Mouse (Mus musculus) kidney, adult 18-20 months (tissue): ENCODE measurements around the gene Dlgap4.

Experiments
- DNase-seq: peaks from one replicate; pipeline ENCODE4 v3.0.0; 2021

The Dlgap4 gene

DNA sequence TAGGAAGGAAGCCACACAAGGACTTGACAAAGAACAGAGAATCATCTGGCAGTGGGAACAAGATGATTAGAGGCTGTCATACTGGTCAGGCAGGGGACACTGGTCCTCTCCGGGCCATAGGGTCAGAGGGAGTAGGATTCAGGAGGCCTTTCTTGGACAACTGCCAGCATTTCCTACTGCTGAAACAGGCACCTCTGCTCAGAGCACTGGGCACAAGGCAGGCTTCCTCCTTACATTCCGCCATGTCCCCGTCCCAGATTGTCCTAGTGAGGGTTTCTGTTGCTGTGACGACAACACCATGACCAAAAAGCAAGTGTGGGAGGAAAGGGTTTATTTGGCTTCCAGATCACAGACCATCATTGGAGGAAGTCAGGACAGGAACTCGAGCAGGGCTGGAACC is 105.3 kb downstream of the Dlgap4 start:
- DNase-seq, result peak; percentile 43

DNA sequence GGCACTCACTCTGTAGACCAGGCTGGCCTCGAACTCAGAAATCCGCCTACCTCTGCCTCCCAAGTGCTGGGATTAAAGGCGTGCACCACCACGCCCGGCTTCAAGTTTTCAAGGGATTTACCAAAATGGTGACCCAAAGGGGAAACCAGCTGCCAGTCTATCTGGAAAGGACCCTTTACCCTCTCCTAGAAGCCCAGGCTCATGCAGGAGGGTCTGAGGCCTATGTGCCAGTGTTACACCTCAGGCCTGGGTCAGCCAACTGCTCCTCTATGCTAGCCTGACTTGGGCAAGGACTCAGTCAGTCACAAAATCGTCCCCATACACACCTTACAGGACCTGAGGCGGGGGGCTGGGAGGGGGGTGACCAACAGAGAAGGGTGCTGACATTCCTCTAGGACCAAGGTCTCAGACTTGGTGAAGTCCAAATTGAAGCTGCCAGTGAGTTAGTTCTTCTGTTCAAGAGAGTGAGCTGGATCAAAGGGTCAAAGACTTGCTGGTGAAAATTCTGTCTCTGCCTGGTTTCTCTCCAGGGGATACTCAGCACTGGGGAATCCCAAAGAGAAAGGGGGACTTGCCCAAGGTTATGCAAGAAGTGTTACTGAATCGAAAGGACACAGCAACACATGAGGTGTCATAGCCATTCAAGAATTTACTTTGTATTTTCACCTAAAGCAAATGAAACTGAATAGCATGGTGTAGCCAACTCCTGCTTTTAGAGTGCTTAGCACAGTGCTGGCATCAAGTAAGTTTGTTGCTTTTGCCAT is 106.2 kb downstream of the Dlgap4 start:
- no peak for DNase-seq

DNA sequence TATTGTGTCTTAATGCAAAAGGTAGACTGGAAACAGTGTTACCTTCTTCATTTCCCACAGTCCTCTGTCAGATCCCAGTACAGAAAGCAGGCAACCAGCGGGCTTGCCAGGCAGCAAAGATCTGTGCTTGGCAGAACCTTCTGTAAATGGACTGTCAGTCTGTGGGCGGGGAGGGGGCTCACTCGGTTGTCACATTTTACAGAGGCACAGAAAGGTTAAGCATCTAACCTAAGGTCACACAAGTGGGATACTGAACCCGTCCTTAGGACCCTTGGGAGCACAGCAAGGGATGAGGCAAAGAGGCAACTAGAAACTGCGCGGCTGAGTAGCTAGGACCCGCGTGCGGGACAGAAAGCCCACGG is 106.8 kb downstream of the Dlgap4 start:
- DNase-seq, result no peak

DNA sequence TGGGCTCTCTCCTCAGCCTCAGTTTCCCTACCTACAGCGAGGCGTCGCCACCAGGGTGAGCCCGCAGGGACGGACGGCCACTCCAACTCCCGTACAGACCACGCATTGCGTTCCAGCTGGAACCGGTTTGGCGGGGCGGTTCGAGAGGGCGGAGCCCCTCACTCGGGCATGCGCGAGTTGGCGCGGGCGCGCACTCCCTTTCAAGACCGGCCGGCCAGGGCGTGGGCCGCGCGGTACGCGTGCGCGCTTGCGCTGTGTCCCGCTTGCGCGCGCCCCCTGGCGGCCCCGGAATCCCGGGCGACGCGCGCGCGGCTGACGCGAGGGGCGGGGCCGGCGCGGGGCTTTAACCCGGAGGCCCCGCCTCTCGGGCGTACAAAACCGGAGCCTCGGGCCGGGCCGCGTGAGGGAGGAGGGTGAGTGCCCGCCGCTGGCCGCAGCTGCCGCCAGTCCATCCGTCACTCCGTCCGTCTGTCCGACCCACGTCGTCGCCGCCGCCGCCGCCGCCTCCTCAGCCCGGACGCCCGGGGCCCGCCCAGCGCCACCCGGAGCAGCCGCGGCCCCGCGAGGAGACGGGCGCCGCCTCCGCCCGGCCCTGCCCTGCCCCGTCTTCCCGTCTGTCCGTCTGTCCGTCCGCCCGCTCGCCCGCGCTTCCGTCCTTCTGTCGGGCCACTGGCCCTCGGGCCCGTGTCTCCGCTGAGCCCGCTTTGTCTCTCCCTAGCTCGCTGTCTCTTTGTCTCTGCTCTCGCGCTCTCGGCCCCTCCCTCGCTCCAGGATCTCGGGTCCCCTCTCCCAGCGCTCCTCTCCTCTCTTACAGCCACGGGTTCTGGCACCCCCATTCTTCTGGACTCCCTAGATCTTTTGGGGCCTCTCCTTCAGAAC is 107.4 kb downstream of the Dlgap4 start:
- DNase-seq, result peak; percentile 97

DNA sequence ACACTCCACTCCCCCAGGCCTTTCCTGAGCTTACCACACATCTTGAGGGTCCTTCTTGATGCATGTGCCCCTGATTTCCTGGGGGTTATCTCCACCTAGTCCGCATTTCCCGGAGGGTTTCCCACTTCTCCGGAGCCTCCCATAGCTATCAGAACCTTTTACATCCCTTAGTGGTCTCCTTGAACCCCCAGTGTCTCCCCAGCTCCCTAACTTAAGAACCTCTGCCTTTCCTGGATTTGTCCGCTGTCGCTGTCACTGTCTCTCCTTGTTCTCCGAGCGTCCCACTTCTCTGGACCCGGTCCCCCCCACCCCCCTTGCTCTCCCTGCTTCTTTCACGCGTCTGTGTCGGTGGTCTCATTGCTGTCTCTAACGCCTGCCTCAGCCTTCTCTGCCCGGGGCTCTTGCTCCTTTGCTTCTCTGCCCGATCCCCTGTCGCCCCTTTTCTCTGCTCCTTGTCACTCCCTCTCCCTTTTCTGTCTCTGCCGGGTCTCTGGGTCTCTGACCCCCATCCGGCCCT is 108.1 kb downstream of the Dlgap4 start:
- no peak for DNase-seq

DNA sequence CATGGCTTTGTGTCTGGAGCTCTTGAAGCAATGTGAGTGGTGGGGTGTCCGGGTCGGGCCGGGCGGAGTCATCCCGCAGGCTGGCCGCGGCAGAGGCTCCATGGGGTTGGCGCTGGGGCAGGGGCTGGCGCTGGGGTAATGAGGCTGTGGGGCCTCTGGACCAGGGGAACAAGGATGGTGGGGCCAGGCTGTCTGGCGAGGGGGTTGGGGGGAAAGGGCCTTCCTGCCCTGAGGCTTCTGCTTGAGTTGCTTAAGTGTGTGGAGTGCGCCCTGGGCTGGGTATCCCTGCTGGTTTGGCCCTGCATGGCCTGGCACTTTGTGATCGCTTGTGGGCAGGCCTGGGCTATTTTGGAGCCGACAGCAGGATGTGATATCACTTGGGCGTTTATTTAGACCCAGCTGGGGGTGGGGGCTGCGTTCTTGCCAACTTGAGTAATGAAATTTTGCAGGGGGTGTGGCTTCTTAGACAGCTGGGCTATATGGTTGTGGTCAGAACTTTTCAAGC is 108.6 kb downstream of the Dlgap4 start:
- DNase-seq, result peak; percentile 62

DNA sequence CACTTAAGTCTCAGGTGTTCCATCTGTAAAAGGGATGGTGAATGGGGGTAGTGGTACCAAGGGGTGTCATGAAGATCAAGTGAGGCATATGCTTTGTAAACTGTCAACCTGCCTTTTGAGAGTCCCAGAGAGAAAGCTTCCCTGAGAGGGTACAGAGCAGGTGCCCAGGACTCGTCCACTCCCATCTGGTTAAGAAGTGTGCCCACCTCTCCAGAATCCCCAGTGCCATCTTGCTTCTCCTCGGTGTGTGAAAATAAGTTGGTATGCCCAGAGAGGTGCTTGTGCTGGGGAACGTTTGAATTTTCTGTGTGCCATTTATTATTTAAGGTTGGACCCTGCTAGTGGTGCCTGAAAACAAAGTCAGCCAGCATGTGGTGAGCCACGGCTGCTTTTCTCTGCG is 109.2 kb downstream of the Dlgap4 start:
- DNase-seq, result no peak

DNA sequence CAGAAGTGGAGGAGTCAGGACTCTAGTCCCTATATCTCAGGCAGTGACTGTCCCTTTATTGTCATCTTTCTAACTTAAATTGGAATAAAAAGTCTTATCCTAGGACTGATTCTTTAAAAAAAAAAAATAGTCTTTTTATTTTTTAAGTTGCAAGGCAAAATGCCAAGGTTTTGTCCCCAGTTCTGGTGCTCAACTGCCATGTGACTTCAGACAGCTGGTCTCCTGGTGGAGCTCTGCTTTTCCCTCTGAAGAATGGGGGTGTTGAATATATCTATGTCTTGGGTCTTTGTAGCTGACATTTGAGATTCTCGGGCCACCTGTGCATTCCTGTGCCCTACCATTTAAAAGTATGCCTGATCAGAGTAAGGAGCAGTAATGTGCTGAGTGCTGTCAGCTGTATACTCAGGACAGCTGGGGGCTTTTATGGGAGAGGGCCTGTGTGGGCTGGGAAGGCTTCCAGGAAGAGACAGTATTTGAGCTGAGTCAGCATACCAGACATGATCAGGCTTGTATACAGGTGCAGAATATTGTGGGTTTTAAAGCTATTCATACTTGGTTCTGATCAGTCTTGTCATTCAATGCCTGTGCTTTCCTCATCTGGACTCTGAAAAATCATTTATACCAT is 110.5 kb downstream of the Dlgap4 start:
- no peak for DNase-seq

DNA sequence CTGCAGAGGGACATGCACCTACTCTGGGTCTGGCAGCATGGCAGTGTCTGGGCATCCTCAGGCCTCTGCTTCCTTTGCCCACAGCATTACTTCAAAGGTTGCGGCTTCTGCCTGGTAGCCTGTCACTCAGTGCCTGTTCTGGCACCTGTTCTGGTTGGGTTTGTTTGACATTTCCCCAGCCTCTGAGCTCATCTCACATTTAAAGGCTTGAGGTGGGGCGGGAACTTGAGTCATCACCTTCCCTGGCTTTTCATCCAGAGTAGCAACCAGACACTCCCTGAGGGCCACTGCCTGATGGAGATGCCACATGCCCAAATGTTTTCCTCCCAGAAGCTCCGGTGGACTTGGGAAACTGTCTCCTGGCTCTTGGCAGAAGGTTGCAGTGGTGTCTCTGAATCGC is 111.4 kb downstream of the Dlgap4 start:
- no peak for DNase-seq

DNA sequence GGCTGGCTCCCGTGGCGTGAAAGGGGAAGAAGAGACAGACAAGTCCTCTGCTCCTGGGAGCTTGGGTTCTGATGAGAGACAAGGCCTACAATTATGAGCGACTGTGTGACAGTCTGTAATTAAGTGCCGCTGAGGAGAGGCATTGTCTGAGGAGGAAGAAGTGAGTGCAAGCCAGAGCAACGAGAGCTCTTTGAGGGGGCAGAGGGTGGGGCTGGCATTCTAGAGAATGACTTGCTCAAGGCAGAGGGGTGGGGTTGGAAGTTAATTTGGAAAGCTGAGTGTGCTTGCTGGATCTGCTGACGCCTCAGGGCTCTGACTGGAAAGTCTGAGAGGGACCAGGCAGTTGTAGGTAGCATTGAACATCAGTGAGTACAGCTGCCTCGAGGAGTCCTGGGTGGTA is 112.8 kb downstream of the Dlgap4 start:
- DNase-seq, result no peak

DNA sequence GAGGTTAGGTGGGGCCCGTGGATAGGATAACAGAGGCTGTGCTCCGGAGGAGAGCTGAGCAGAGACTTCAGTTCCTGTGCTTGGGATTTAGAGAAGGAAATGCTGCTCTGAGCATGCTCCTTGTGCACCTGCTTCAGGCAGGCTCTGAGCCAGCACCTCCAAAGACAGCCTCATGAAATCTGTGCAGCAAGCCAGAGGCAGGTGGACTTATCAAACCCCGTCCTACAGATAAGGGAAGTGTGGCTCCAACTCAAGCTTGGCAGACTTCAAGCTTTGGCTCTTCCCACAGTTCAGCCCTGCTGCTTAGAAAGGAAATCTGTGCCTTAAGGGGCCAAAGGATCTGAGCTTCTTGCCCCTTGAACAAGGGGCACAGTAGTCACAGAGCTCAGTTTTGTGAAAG is 113.4 kb downstream of the Dlgap4 start:
- DNase-seq, result no peak

DNA sequence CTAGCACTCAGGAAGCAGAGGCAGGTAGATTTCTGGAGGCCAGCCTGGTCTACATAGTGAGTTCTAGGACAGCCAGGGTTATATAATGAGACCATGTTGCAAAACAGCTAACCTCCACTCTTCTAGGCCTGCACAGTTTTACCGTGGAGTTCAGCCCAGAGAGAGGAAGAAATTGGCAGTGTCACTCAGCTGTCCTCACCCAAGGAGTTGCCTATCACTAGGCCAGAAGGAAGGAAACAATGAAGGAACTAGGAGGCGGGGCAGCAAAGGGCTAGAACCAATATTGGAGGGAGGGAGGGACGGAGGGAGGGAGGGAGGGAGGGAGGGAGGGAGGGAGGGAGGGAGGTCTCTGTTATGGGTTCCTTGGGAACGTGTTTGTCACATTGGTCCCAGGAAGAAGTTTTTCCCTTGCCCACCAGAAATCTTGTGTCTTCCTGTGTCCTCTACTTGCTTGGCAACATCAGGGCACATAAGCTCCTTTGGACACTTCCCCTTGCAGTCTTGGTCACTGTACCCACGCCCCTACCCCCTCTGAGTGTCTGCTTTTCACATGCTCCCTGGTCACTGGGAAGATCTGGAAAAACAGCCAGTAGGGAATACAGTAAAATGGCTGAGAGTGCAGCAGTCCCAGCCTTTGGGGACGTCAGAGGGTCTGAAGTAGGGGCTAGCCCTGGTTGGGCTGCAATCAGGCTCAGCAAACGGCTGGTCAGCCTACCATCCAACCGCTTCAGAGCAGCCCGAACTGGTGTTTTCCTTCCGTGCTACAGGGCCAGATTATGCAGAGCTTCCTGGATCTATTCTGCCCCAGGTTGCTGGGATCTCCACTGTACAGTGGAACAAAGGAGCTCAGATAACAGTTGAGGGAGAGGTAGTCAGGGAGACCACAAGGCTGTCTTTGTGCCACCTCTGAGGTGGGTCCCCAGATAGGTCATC is 116.3 kb downstream of the Dlgap4 start:
- DNase-seq, result no peak

DNA sequence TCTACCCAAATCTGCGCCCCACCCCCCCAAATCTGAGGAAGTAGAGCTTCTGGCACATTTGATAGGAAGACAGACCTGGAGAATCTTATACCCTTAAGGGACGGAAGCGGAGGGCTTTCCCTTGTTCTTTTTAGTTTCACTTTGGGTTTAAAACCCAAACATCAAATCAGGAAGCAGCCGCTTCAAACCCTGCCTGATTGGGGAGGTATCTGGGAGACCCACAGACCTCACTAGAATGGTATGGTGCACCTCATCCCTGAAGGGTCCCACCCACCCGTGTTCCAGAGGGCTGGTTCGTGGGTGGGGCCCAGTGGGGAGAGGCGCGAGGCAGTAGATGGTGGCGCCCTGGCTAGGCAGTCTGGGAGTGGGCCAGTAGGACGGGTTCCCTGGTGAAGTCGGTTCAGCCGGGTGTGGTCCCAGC is 117.0 kb downstream of the Dlgap4 start:
- no peak for DNase-seq

DNA sequence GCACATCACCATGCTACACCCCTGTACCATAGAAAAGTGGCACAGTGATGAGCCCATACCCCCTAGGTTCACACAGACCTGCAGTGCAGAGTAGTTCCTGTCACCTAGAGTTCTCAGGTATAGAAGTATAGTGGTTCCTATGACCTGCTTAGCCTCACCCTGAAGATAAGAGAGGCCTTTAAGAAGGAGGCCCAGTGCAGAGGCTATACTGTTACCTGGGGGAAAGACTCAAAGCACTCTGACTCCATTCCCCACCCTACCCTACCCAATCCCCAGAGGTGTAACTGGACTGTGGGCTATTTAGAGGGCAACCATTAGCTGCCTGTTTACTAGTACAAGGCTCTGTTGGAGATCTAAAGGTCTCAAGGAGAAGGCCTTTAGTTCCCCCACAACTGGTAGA is 118.1 kb downstream of the Dlgap4 start:
- no peak for DNase-seq

DNA sequence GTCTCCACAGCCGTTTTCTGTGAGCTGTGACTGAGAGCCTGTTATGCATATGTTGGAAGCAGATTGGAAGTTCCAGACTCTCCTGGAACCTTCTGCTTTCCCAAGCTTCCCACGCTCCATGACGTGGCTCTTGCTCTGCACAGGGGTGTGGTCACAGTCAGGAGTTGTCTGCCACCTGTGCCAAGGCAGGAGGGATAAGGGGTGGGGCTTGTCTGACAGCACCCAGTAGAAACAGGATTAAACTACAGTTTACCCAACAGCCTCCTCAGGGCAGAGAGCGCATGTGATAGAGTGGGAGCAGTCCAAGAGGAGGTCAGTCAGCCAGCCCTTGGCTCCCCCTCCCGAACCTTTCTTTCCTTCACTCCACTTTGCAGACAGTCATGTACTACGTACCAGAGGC is 118.6 kb downstream of the Dlgap4 start:
- peak; percentile 87 for DNase-seq

DNA sequence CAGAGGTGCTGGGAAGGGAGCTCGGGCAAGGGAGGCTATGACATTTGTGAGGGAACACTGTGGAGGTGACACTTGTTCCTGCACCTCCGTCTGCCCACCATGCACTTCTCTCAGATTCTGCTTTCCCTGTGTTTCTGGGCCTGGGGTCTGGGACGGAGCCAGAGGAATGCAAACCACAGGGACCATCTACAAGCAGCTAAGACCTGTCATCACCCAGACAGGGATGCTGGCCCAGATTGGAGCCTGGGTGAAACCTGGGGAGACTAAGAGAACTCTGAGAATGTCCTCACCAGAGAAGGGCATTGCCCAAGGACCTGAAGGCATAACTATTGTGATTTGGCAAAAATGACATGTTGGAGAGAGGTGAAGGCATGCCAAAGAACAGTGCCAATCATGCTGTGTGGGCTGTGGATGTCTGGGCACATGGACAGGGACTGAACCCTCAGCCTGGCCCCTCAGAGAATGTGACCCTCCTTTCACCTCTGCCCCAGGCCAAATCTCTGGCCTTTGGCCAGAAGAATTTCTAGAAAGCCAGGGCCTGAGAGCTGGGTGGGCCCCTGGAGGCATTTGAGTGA is 122.3 kb downstream of the Dlgap4 start:
- no peak for DNase-seq

DNA sequence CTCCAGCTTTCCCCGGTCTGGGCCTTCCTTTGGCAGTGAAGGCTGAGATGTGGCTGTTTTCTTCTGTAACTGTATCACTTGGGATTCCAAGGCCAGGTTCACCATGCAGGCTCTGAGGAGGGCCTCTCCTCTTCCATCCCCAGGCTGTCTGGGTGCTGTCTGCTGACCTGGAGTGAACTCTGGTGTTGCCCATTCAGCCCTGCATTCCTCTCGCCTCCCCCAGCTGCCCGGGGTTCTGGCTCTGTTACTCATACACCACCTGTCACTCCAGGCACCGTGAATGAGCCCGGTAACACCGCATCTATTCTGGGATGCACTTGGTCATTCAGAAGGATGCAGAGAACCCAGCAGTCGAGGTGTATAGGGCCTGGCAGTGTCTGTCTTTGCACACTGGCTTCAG is 123.3 kb downstream of the Dlgap4 start:
- DNase-seq, result peak; percentile 28

DNA sequence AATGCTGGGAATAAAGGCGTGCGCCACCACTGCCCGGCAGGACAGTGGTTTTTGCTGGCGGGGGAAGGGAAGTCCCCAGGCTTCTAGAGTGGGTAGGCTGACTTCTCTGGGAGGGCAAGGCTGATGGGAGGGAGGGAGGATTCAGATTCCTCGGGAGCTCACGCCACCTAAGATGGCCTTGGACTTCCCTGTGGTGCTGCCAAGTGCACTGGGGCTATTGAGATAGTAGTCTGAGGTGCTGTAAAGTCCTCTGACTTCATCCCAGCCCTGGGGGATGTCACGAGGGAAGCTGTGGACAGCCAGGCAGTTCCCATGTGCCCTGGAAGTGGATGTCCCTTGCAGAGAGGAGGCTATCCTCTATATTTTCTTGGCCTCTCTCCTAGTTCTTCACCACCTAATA is 124.5 kb downstream of the Dlgap4 start:
- no peak for DNase-seq

DNA sequence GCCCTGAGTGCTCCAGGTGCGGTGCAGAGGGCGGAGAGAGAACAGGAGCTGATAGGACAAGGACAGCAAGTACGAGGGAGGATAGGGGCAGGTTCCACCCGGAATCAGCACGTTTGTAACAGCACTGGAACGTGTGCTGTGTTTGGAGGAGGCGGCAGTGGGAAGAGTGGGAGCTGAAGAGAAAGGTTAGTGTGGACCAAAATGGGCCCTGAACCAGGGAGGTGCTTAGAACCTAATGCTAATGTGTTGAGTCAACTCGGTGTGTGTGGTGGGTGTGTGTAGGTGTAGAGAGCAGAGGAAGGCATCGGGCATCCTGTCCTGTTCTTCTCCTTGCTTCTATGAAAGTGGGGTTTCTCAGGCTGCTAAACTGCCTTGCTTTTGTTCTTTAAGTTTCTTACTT is 127.8 kb downstream of the Dlgap4 start:
- no peak for DNase-seq

DNA sequence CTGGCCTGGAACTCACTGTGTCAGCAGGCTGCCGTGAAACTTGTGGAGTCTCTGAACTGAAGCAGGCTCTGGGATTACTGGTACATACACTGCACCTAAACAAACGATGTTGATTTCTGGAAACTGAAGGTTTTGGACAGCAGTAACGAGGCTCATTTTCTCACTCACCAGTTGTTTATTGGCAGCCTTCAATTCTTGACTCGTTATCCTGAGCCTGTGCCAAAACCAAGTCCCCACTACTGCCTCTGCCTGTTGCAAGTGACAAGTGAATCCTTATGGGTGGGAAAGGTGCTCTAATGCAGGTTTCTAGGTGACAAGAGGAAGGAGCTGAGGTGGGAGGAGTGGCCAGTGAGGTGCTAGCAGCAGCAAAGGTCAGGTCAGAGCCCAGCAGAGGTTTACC is 128.5 kb downstream of the Dlgap4 start:
- no peak for DNase-seq

DNA sequence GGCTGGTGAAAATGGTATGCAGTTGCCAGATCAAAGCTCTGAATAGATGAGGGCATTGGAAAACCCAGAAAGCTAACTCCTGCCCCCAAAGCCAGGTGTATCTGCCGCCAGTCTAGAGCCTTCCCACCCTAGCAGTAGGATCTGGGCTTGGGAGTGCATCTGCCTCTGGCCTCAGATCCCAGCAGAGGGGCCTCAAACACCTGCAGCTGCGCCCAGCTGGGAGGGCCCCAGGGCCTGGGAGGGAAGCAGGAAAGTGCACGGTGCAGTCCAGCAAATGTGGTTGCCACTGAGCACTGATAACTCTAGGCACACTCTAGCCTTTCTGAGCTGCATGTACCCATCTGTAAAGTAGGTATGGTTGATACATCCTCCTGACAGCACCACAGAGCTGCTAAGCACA is 129.7 kb downstream of the Dlgap4 start:
- no peak for DNase-seq

DNA sequence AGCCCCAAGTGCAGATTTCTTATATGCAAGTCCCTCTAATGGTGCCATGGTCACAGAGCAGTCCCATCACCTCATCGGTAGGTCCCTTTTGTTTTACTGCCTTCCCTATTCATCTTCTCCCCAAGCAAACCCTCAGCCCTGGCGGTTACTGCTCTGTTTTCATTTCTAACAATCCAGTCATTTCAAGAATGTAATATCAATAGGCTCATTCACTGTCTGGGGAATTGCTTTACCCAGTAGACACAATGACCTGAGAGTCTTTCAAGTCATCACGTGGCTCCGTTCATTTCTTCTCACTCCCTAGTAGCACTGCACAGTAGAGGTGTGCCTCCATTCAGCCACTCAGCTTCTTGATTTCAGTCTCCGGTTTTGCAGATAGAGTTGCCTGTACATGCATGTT is 130.9 kb downstream of the Dlgap4 start:
- DNase-seq, result no peak
